Mouse (Mus musculus): ENCODE data around the gene Bdh1. TPM values are rescaled to one million over a fixed set of nuclear protein-coding genes. Genes with fewer than 3 reads are reported as not detected.
"Not testable (repeated sequence)": the region's sequence is repeated elsewhere in the genome, so short reads cannot be mapped to it uniquely, and the experiment has no call there.

Gene Bdh1
- total and polyA plus RNA-seq, 3 experiments = 61.3 to 159 (median 134) TPM

- no peak overlapping the region for H3K27ac ChIP-seq
- DNase-seq = no peak
- no peaks in the 10 kb centered on the region for H3K79me2 ChIP-seq (replicated peaks; ENCODE audit: control insufficient read depth, insufficient read depth, low read length)
- TF ChIP-seq EP300 (IDR thresholded peaks at IDR 0.05; ENCODE audit: insufficient read depth, low read depth, low read length) (no peak), POLR2A (IDR thresholded peaks at IDR 0.05; ENCODE audit: insufficient read depth, low read depth, low read length) (no peak), CTCF (IDR thresholded peaks at IDR 0.05) (no peak)
- no peak overlapping the region for H3K4me3 ChIP-seq
- no peaks in the 10 kb centered on the region for H3K4me1 ChIP-seq (ENCODE audit: control insufficient read depth, insufficient read depth, low read length)
- H3K36me3 ChIP-seq (ENCODE audit: control insufficient read depth, insufficient read depth, low read length) = no peaks in the 10 kb centered on the region
- intact Hi-C loops (cut with DNase I) = no loop called here
- H3K9ac ChIP-seq (ENCODE audit: low read depth, low read length) = no peak overlapping the region
- WGBS = 72% methylated on average over 5 of the region's 5 CpGs
- H3K27me3 ChIP-seq (ENCODE audit: control insufficient read depth, insufficient read depth, low read length) = no peaks in the 10 kb centered on the region
Observed at GRCm38 (mm10) chr16:31461046-31461445, 39.0 kb downstream of the Bdh1 start.

DNA sequence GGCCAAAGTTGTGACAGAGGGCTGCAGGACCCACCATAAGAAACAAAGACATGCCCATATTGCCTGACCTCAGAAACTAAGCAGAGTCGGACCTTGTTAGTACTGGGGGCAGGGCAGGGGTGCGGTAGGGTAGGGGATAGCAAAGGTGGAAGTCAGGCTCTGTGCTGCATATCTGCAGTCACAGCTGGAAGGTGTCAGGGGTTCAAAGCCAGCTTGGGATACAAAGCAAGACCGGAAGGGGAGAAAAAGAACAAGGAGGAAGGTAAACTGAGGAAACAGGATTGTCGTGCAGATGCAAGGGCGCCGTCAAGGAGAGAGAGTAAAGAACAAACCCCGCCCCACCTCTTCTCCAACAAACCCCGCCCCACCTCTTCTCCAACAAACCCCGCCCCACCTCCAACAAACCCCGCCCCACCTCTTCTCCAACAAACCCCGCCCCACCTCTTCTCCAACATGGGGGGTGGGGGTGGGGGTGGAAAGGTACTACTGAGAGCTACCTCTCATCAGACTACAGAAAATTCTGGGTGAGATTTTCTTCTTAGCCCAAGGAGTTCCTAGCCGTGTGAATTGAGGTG, 40.1 kb downstream of the Bdh1 start:
- Histone ChIP-seq H3K79me2 (replicated peaks; ENCODE audit: control insufficient read depth, insufficient read depth, low read length) (no peaks in the 10 kb centered on the region), H3K4me1 (ENCODE audit: control insufficient read depth, insufficient read depth, low read length) (no peaks in the 10 kb centered on the region), H3K27ac (no peak overlapping the region), H3K27me3 (ENCODE audit: control insufficient read depth, insufficient read depth, low read length) (no peaks in the 10 kb centered on the region), H3K9ac (ENCODE audit: low read depth, low read length) (no peak overlapping the region), H3K4me3 (no peak overlapping the region), H3K36me3 (ENCODE audit: control insufficient read depth, insufficient read depth, low read length) (no peaks in the 10 kb centered on the region)
- 36% methylated on average over 12 of the region's 12 CpGs for WGBS
- intact Hi-C loops (cut with DNase I) = no loop called here
- DNase-seq = peak in 1 of 2 experiments; percentile 11
- TF ChIP-seq EP300 (IDR thresholded peaks at IDR 0.05; ENCODE audit: insufficient read depth, low read depth, low read length) (no peak), CTCF (IDR thresholded peaks at IDR 0.05) (no peak), POLR2A (IDR thresholded peaks at IDR 0.05; ENCODE audit: insufficient read depth, low read depth, low read length) (no peak)

- Histone ChIP-seq H3K9ac (ENCODE audit: low read depth, low read length) (no peak overlapping the region), H3K27me3 (ENCODE audit: control insufficient read depth, insufficient read depth, low read length) (no peaks in the 10 kb centered on the region), H3K36me3 (ENCODE audit: control insufficient read depth, insufficient read depth, low read length) (no peaks in the 10 kb centered on the region), H3K79me2 (replicated peaks; ENCODE audit: control insufficient read depth, insufficient read depth, low read length) (no peaks in the 10 kb centered on the region), H3K4me1 (ENCODE audit: control insufficient read depth, insufficient read depth, low read length) (no peaks in the 10 kb centered on the region), H3K4me3 (no peak overlapping the region), H3K27ac (no peak overlapping the region)
- intact Hi-C loops (cut with DNase I) = no loop called here
- WGBS = 83% methylated on average over 5 of the region's 5 CpGs
- TF ChIP-seq POLR2A (IDR thresholded peaks at IDR 0.05; ENCODE audit: insufficient read depth, low read depth, low read length) (no peak), CTCF (IDR thresholded peaks at IDR 0.05) (no peak), EP300 (IDR thresholded peaks at IDR 0.05; ENCODE audit: insufficient read depth, low read depth, low read length) (no peak)
- no peak for DNase-seq
Observed at GRCm38 (mm10) chr16:31464953-31465352, 42.9 kb downstream of the Bdh1 start.

GRCm38 (mm10) chr16:31465630-31466029, 43.5 kb downstream of the Bdh1 start:
- H3K9ac ChIP-seq (ENCODE audit: low read depth, low read length) = no peak overlapping the region
- intact Hi-C loops (cut with DNase I) = no loop called here
- TF ChIP-seq POLR2A (IDR thresholded peaks at IDR 0.05; ENCODE audit: insufficient read depth, low read depth, low read length) (no peak), CTCF (IDR thresholded peaks at IDR 0.05) (peak; percentile 76)
- no peak overlapping the region for H3K4me3 ChIP-seq
- 22% methylated on average over 4 of the region's 4 CpGs for WGBS
- H3K36me3 ChIP-seq (ENCODE audit: control insufficient read depth, insufficient read depth, low read length) = no peaks in the 10 kb centered on the region
- H3K4me1 ChIP-seq (ENCODE audit: control insufficient read depth, insufficient read depth, low read length) = no peaks in the 10 kb centered on the region
- DNase-seq = peak; percentile 20 to 46
- no peak overlapping the region for H3K27ac ChIP-seq
- no peaks in the 10 kb centered on the region for H3K79me2 ChIP-seq (replicated peaks; ENCODE audit: control insufficient read depth, insufficient read depth, low read length)
- H3K27me3 ChIP-seq (ENCODE audit: control insufficient read depth, insufficient read depth, low read length) = no peaks in the 10 kb centered on the region

DNA sequence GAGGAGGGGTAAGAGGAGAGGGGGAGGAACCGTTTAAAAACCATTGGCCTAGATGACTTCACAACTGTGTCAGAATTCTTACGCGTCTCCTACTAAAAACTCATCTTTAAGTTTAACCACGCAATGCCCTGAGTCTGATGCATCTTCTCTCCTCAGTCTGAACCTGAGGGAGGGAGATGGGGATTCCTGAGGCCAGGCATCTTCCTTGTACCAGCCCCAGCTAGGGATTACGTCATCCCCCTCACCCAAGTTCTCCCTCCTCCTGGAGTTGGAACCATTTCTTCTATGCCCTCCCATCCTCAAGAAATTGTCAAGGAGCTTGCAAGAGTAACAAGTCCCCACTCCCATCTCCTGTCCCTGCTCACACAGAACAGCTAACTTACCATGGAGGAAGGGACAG, 44.0 kb downstream of the Bdh1 start:
- DNase-seq = no peak
- no peaks in the 10 kb centered on the region for H3K27me3 ChIP-seq (ENCODE audit: control insufficient read depth, insufficient read depth, low read length)
- H3K27ac ChIP-seq = no peak overlapping the region
- H3K9ac ChIP-seq (ENCODE audit: low read depth, low read length) = no peak overlapping the region
- 72% methylated on average over 5 of the region's 5 CpGs for WGBS
- H3K4me1 ChIP-seq (ENCODE audit: control insufficient read depth, insufficient read depth, low read length) = no peaks in the 10 kb centered on the region
- H3K36me3 ChIP-seq (ENCODE audit: control insufficient read depth, insufficient read depth, low read length) = no peaks in the 10 kb centered on the region
- intact Hi-C loops (cut with DNase I) = no loop called here
- no peak overlapping the region for H3K4me3 ChIP-seq
- H3K79me2 ChIP-seq (replicated peaks; ENCODE audit: control insufficient read depth, insufficient read depth, low read length) = no peaks in the 10 kb centered on the region
- TF ChIP-seq CTCF (IDR thresholded peaks at IDR 0.05) (no peak), POLR2A (IDR thresholded peaks at IDR 0.05; ENCODE audit: insufficient read depth, low read depth, low read length) (no peak), EP300 (IDR thresholded peaks at IDR 0.05; ENCODE audit: insufficient read depth, low read depth, low read length) (no peak)

DNA sequence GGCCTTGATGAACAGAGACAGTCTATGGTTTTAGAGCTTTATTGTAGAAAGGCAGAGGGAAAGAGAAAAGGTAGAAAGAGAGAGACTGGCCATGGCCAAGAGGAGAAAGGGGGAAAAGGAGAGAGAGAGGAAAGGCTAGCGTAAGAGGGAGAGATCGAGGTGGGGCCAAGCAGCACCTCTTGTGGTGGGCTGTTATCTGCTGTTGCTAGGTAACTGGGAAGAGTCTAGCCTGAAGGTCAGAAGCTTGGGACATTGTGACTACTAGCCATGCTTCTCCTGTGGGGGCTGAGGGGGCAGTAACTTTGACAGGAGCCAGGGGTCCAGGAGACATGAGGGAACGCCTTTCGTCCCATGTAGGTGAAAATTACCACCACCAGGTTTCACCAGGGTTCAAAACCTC, 48.7 kb downstream of the Bdh1 start:
- H3K36me3 ChIP-seq (ENCODE audit: control insufficient read depth, insufficient read depth, low read length); H3K27me3 ChIP-seq (ENCODE audit: control insufficient read depth, insufficient read depth, low read length); DNase-seq; H3K79me2 ChIP-seq (replicated peaks; ENCODE audit: control insufficient read depth, insufficient read depth, low read length); H3K4me3 ChIP-seq; H3K27ac ChIP-seq; H3K9ac ChIP-seq (ENCODE audit: low read depth, low read length); H3K4me1 ChIP-seq (ENCODE audit: control insufficient read depth, insufficient read depth, low read length); intact Hi-C loops (cut with DNase I): not testable (repeated sequence)
- WGBS = 78% methylated on average over 4 of the region's 4 CpGs
